Mouse (Mus musculus) embryonic fibroblast, embryonic 13.5 days (primary cell): ENCODE data around the gene Ninj2.

Experiments
- CTCF ChIP-seq: IDR thresholded peaks from 2 replicates; pipeline ENCODE4 v1.5.1; 2011; ENCODE audit warnings: mild to moderate bottlenecking, control low read depth, low read length, moderate library complexity, borderline replicate concordance; ENCODE audit not compliant: insufficient read depth
- POLR2A ChIP-seq: IDR thresholded peaks from 2 replicates; pipeline ENCODE4 v1.6.1; 2011; ENCODE audit warnings: low read depth, mild to moderate bottlenecking, control low read depth, low read length, moderate library complexity

GRCm38 (mm10) chr6:120047705-120048292 lies 45.4 kb upstream of the Ninj2 start:
- TF ChIP-seq CTCF (no peak), POLR2A (no peak)
